Mouse (Mus musculus) MEL (cell line): ENCODE measurements around the gene Tbc1d1. TPM values are rescaled to one million over a fixed set of nuclear protein-coding genes. Genes with fewer than 3 reads are reported as not detected.

Experiments
- DNase-seq: peaks from one replicate; pipeline ENCODE4 v3.0.0; 2011; ENCODE audit warnings: low read depth, low spot score
- H3K27ac ChIP-seq: 2 replicates; pipeline ENCODE4 v1.5.1; 2012; ENCODE audit warnings: low read depth, mild to moderate bottlenecking, control low read depth, low read length, moderate library complexity; ENCODE audit not compliant: control insufficient read depth
- H3K27me3 ChIP-seq, 2 experiments: fragments of 150-350 bp in 1 of 2; sonication (generic) in 1 of 2; 2 replicates each; pipeline ENCODE4 v1.6.1; 2012; ENCODE audit warnings: low read length in 2 of 2, mild to moderate bottlenecking in 2 of 2, improper control_type of control experiment in 1 of 2, moderate library complexity in 1 of 2; ENCODE audit not compliant: insufficient read depth in 2 of 2, control insufficient read depth in 1 of 2
- H3K36me3 ChIP-seq, 2 experiments: 2 replicates each; pipeline ENCODE4 v1.6.1; 2012 to 2014; ENCODE audit warnings: low read length in 2 of 2, improper control_type of control experiment in 1 of 2, inconsistent platforms in 1 of 2, mild to moderate bottlenecking in 1 of 2; ENCODE audit not compliant: insufficient read depth in 2 of 2, control insufficient read depth in 1 of 2
- H3K4me1 ChIP-seq, 2 experiments: fragments of 150-350 bp in 1 of 2; sonication (generic) in 1 of 2; 2 replicates each; pipeline ENCODE4 v1.6.1; 2012; ENCODE audit warnings: low read length in 2 of 2, improper control_type of control experiment in 1 of 2, mild to moderate bottlenecking in 1 of 2; ENCODE audit not compliant: insufficient read depth in 2 of 2, control insufficient read depth in 1 of 2
- H3K4me3 ChIP-seq, 2 experiments: fragments of 150-350 bp in 1 of 2; sonication (generic) in 1 of 2; 2 replicates each; pipeline ENCODE4 v1.5.1; 2012; ENCODE audit warnings: low read depth in 2 of 2, low read length in 2 of 2, mild to moderate bottlenecking in 2 of 2, moderate library complexity in 2 of 2, control low read depth in 1 of 2, improper control_type of control experiment in 1 of 2; ENCODE audit not compliant: control insufficient read depth in 1 of 2, insufficient read depth in 1 of 2
- H3K79me2 ChIP-seq: 2 replicates; pipeline ENCODE4 v1.6.1; 2012; ENCODE audit warnings: mild to moderate bottlenecking, low read length, moderate library complexity; ENCODE audit not compliant: control insufficient read depth, poor library complexity, insufficient read depth
- H3K9ac ChIP-seq: 2 replicates; pipeline ENCODE4 v1.6.1; 2012; ENCODE audit warnings: low read depth, mild to moderate bottlenecking, control low read depth, low read length, moderate library complexity; ENCODE audit not compliant: control insufficient read depth, poor library complexity, severe bottlenecking
- H3K9me3 ChIP-seq: fragments of 150-350 bp; sonication (generic); replicated peaks from 2 replicates; pipeline ENCODE4 v1.6.1; 2012; ENCODE audit warnings: mild to moderate bottlenecking, low read length, improper control_type of control experiment, moderate library complexity; ENCODE audit not compliant: insufficient read depth
- CTCF ChIP-seq, 3 experiments: IDR thresholded peaks in 2 of 3; conservative IDR thresholded peaks in 1 of 3; 2 replicates each; pipeline ENCODE4 v1.5.1; 2011 to 2012; ENCODE audit warnings: low read length in 3 of 3, low read depth in 2 of 3, mild to moderate bottlenecking in 2 of 3, improper control_type of control experiment in 1 of 3, inconsistent platforms in 1 of 3, mixed read lengths in 1 of 3, moderate library complexity in 1 of 3; ENCODE audit not compliant: control insufficient read depth in 1 of 3, insufficient read depth in 1 of 3, poor library complexity in 1 of 3, severe bottlenecking in 1 of 3
- ELF1 ChIP-seq: IDR thresholded peaks from 2 replicates; pipeline ENCODE4 v1.6.1; 2014; ENCODE audit warnings: low read depth, mild to moderate bottlenecking, inconsistent platforms, low read length, improper control_type of control experiment, moderate library complexity
- GATA1 ChIP-seq: IDR thresholded peaks from 2 replicates; pipeline ENCODE4 v1.6.1; 2011; ENCODE audit warnings: low read depth, low read length, improper control_type of control experiment
- HCFC1 ChIP-seq: IDR thresholded peaks from 2 replicates; pipeline ENCODE4 v1.6.1; 2012; ENCODE audit warnings: low read depth, mild to moderate bottlenecking, inconsistent platforms, low read length, improper control_type of control experiment, moderate library complexity
- JUND ChIP-seq: IDR thresholded peaks from 2 replicates; pipeline ENCODE4 v1.6.1; 2011; ENCODE audit warnings: low read depth, mild to moderate bottlenecking, improper control_type of control experiment, low read length
- MAFK ChIP-seq: IDR thresholded peaks from 2 replicates; pipeline ENCODE4 v1.6.1; 2011; ENCODE audit warnings: low read depth, mild to moderate bottlenecking, low read length, improper control_type of control experiment, borderline replicate concordance
- MAX ChIP-seq: IDR thresholded peaks from 2 replicates; pipeline ENCODE4 v1.6.1; 2011; ENCODE audit warnings: low read length, improper control_type of control experiment
- MAZ ChIP-seq: IDR thresholded peaks from 2 replicates; pipeline ENCODE4 v1.6.1; 2012; ENCODE audit warnings: low read depth, mild to moderate bottlenecking, inconsistent platforms, low read length, improper control_type of control experiment
- MYB ChIP-seq: IDR thresholded peaks from 2 replicates; pipeline ENCODE4 v1.6.1; 2011; ENCODE audit warnings: mild to moderate bottlenecking, low read depth, low read length, improper control_type of control experiment
- MYC ChIP-seq: IDR thresholded peaks from 2 replicates; pipeline ENCODE4 v1.6.1; 2011; ENCODE audit warnings: low read depth, mild to moderate bottlenecking, low read length, improper control_type of control experiment, moderate library complexity
- POLR2A ChIP-seq, 2 experiments: IDR thresholded peaks; 2 replicates each; pipeline ENCODE4 v1.6.1; 2011 to 2012; ENCODE audit warnings: low read length in 2 of 2, mild to moderate bottlenecking in 2 of 2, control low read depth in 1 of 2, improper control_type of control experiment in 1 of 2, low read depth in 1 of 2, moderate library complexity in 1 of 2; ENCODE audit not compliant: control insufficient read depth in 1 of 2, insufficient read depth in 1 of 2, poor library complexity in 1 of 2
- RAD21 ChIP-seq: IDR thresholded peaks from 2 replicates; pipeline ENCODE4 v1.6.1; 2011; ENCODE audit warnings: mild to moderate bottlenecking, low read depth, low read length, improper control_type of control experiment
- RCOR1 ChIP-seq: IDR thresholded peaks from 2 replicates; pipeline ENCODE4 v1.6.1; 2012; ENCODE audit warnings: low read depth, mild to moderate bottlenecking, inconsistent platforms, low read length, improper control_type of control experiment
- SIN3A ChIP-seq: IDR thresholded peaks from 2 replicates; pipeline ENCODE4 v1.6.1; 2012; ENCODE audit warnings: low read length, improper control_type of control experiment, inconsistent platforms
- SMC3 ChIP-seq: IDR thresholded peaks from 2 replicates; pipeline ENCODE4 v1.6.1; 2011; ENCODE audit warnings: low read depth, low read length, improper control_type of control experiment
- UBTF ChIP-seq: IDR thresholded peaks from 2 replicates; pipeline ENCODE4 v1.6.1; 2012; ENCODE audit warnings: low read depth, mild to moderate bottlenecking, inconsistent platforms, low read length, improper control_type of control experiment, moderate library complexity, borderline replicate concordance; ENCODE audit not compliant: insufficient read depth
- USF1 ChIP-seq: IDR thresholded peaks from 2 replicates; pipeline ENCODE4 v1.6.1; 2014; ENCODE audit warnings: low read depth, mild to moderate bottlenecking, inconsistent platforms, low read length, improper control_type of control experiment, moderate library complexity
- ZC3H11A ChIP-seq: IDR thresholded peaks from 2 replicates; pipeline ENCODE4 v1.6.1; 2012; ENCODE audit warnings: low read depth, mild to moderate bottlenecking, inconsistent platforms, low read length, improper control_type of control experiment
- ZNF384 ChIP-seq: IDR thresholded peaks from 2 replicates; pipeline ENCODE4 v1.6.1; 2012; ENCODE audit warnings: low read depth, mild to moderate bottlenecking, inconsistent platforms, low read length, improper control_type of control experiment
- polyA plus RNA-seq, 2 experiments: library from polyadenylated mRNA; stranded (reverse) in 1 of 2; unstranded in 1 of 2; fragments of >175 nt in 1 of 2; fragments of >200 nt in 1 of 2; gene quantifications; 2 replicates each; pipeline versions ENCODE4 v1.2.1 to v1.2.4; 2012; ENCODE audit warnings: low replicate concordance in 2 of 2, low read depth in 1 of 2; ENCODE audit not compliant: insufficient read length in 2 of 2, insufficient read depth in 1 of 2, missing spikeins in 1 of 2
- total RNA-seq: library from RNA; depleted of rRNA; stranded (reverse); fragments of 300-350 nt; gene quantifications from 2 replicates; pipeline ENCODE4 v1.2.3, GENCODE M21; 2012

Tbc1d1 gene
- total and polyA plus RNA-seq, 3 experiments: 22.5 to 24.4 TPM; not detected in 1

GRCm38 (mm10) chr5:64131550-64131949 is 24.6 kb upstream of the Tbc1d1 start:
- Histone ChIP-seq H3K9me3 (no peaks in the 10 kb centered on the region), H3K27me3 (no peaks in the 10 kb centered on the region), H3K4me3 (no peak overlapping the region), H3K79me2 (no peaks in the 10 kb centered on the region)
- TF ChIP-seq MAX: no peak
- TF ChIP-seq SIN3A: no peak
- TF ChIP-seq JUND: no peak
- TF ChIP-seq USF1: no peak
- TF ChIP-seq MAZ: no peak
- no peak for TF ChIP-seq RAD21
- no peak for TF ChIP-seq UBTF
- TF ChIP-seq, all 39 proteins: peak for 0
- Histone ChIP-seq H3K27ac (no peak overlapping the region), H3K4me1 (no peaks in the 10 kb centered on the region), H3K36me3 (peaks cover 0 to 3% of the 10 kb centered on the region in 2 experiments; a peak in 2 of 4 replicates), H3K9ac (no peak overlapping the region)
- no peak for DNase-seq

- Histone ChIP-seq H3K79me2 (no peaks in the 10 kb centered on the region), H3K9ac (no peak overlapping the region), H3K36me3 (no peaks in the 10 kb centered on the region), H3K9me3 (no peaks in the 10 kb centered on the region), H3K4me1 (no peaks in the 10 kb centered on the region), H3K27ac (no peak overlapping the region), H3K27me3 (no peaks in the 10 kb centered on the region), H3K4me3 (no peak overlapping the region)
- TF ChIP-seq SMC3 (no peak), MYB (no peak), GATA1 (no peak), MYC (no peak), ZNF384 (no peak), RCOR1 (no peak), USF1 (no peak), HCFC1 (no peak), MAFK (no peak), POLR2A (IDR thresholded peaks at IDR 0.05; ENCODE audit: control insufficient read depth in 1 of 2, insufficient read depth in 1 of 2, low read depth in 1 of 2, low read length in 2 of 2, poor library complexity in 1 of 2) (no peak), UBTF (no peak)
- DNase-seq: no peak
Observed at GRCm38 (mm10) chr5:64133901-64134300, 22.2 kb upstream of the Tbc1d1 start.

GRCm38 (mm10) chr5:64136325-64136724 is 19.8 kb upstream of the Tbc1d1 start:
- Histone ChIP-seq H3K79me2 (no peaks in the 10 kb centered on the region), H3K9me3 (no peaks in the 10 kb centered on the region), H3K27me3 (no peaks in the 10 kb centered on the region; a peak in 1 of 4 replicates), H3K4me3 (no peak overlapping the region), H3K4me1 (no peaks in the 10 kb centered on the region), H3K9ac (no peak overlapping the region), H3K27ac (no peak overlapping the region), H3K36me3 (no peaks in the 10 kb centered on the region)
- TF ChIP-seq SMC3 (peak; percentile 89), RAD21 (peak; percentile 71), HCFC1 (no peak), CTCF (IDR thresholded peaks at IDR 0.05 in 2 of 3, conservative IDR thresholded peaks at IDR 0.05 in 1 of 3; ENCODE audit: control insufficient read depth in 1 of 3, insufficient read depth in 1 of 3, low read depth in 2 of 3, low read length in 3 of 3, poor library complexity in 1 of 3, severe bottlenecking in 1 of 3) (peak; percentile 72 to 82 (median 77)), ELF1 (peak; percentile 42; the same call in 1 of the 2 replicates), ZC3H11A (peak; percentile 77)
- peak; percentile 61 for DNase-seq
